Mouse (Mus musculus): ENCODE data around the gene Pim3. TPM values are rescaled to one million over a fixed set of nuclear protein-coding genes. Genes with fewer than 3 reads are reported as not detected.

Gene Pim3
- polyA plus RNA-seq, 1 experiment from 2014 or later, result 30.1 TPM

- Histone ChIP-seq H3K27ac (ENCODE audit: low read depth, low read length) (no peak overlapping the region), H3K4me3 (ENCODE audit: low read depth, low read length) (no peak overlapping the region), H3K36me3 (ENCODE audit: control insufficient read depth, insufficient read depth, low read length) (peaks cover 12% of the 10 kb centered on the region), H3K9me3 (ENCODE audit: control insufficient read depth, low read length) (no peaks in the 10 kb centered on the region), H3K9ac (ENCODE audit: low read length) (no peak overlapping the region), H3K27me3 (ENCODE audit: control insufficient read depth, insufficient read depth, low read length) (no peaks in the 10 kb centered on the region), H3K4me1 (ENCODE audit: control insufficient read depth, insufficient read depth, low read length) (peaks cover 26% of the 10 kb centered on the region), H3K4me2 (no peak overlapping the region)
- no peak for ATAC-seq (ENCODE audit: low FRiP score)
- DNase-seq (ENCODE audit: low spot score, missing footprints), result no peak
- 94% methylated on average over 3 of the region's 3 CpGs for WGBS
These were observed 1.2 kb upstream of the Pim3 start for GRCm38 (mm10) chr15:88860781-88861180.

GRCm38 (mm10) chr15:88862881-88863694 lies 1.1 kb downstream of the Pim3 start:
- DNase-seq (ENCODE audit: low spot score, missing footprints) (peak; percentile 93), ATAC-seq (ENCODE audit: low FRiP score) (peak; percentile 28)
- Histone ChIP-seq H3K4me2 (peak overlapping the region; percentile 97), H3K27me3 (ENCODE audit: control insufficient read depth, insufficient read depth, low read length) (no peaks in the 10 kb centered on the region), H3K9ac (ENCODE audit: low read length) (peak overlapping the region; percentile 83), H3K36me3 (ENCODE audit: control insufficient read depth, insufficient read depth, low read length) (peaks cover 12% of the 10 kb centered on the region), H3K4me3 (ENCODE audit: low read depth, low read length) (peak overlapping the region; percentile 87), H3K4me1 (ENCODE audit: control insufficient read depth, insufficient read depth, low read length) (peaks cover 26% of the 10 kb centered on the region), H3K9me3 (ENCODE audit: control insufficient read depth, low read length) (no peaks in the 10 kb centered on the region), H3K27ac (ENCODE audit: low read depth, low read length) (peak overlapping the region; percentile 96)
- under 1% methylated on average over 97 of the region's 98 CpGs for WGBS

- ATAC-seq (ENCODE audit: low FRiP score), result peak; percentile 64
- peak overlapping the region; percentile 83 for H3K9ac ChIP-seq (ENCODE audit: low read length)
- H3K27ac ChIP-seq (ENCODE audit: low read depth, low read length), result peak overlapping the region; percentile 44; the same call in 1 of the 2 replicates
- H3K36me3 ChIP-seq (ENCODE audit: control insufficient read depth, insufficient read depth, low read length), result peaks cover 12% of the 10 kb centered on the region
- H3K4me2 ChIP-seq, result peak overlapping the region; percentile 97
- peak overlapping the region; percentile 87 for H3K4me3 ChIP-seq (ENCODE audit: low read depth, low read length)
- H3K27me3 ChIP-seq (ENCODE audit: control insufficient read depth, insufficient read depth, low read length), result no peaks in the 10 kb centered on the region
- peaks cover 26% of the 10 kb centered on the region for H3K4me1 ChIP-seq (ENCODE audit: control insufficient read depth, insufficient read depth, low read length)
- WGBS, result under 1% methylated on average over 33 of the region's 39 CpGs
- no peaks in the 10 kb centered on the region for H3K9me3 ChIP-seq (ENCODE audit: control insufficient read depth, low read length)
- DNase-seq (ENCODE audit: low spot score, missing footprints), result no peak
These were observed 1.8 kb downstream of the Pim3 start for GRCm38 (mm10) chr15:88863695-88864231.

GRCm38 (mm10) chr15:88864270-88865030 lies 2.5 kb downstream of the Pim3 start:
- 51% methylated on average over 22 of the region's 22 CpGs for WGBS
- ATAC-seq (ENCODE audit: low FRiP score), result peak; percentile 6; the same call in 1 of the 2 replicates
- peaks cover 26% of the 10 kb centered on the region for H3K4me1 ChIP-seq (ENCODE audit: control insufficient read depth, insufficient read depth, low read length)

GRCm38 (mm10) chr15:88865061-88865460 lies 3.1 kb downstream of the Pim3 start:
- no peak for ATAC-seq (ENCODE audit: low FRiP score)
- Histone ChIP-seq H3K4me2 (no peak overlapping the region), H3K36me3 (ENCODE audit: control insufficient read depth, insufficient read depth, low read length) (peaks cover 12% of the 10 kb centered on the region), H3K4me1 (ENCODE audit: control insufficient read depth, insufficient read depth, low read length) (peaks cover 26% of the 10 kb centered on the region), H3K27me3 (ENCODE audit: control insufficient read depth, insufficient read depth, low read length) (no peaks in the 10 kb centered on the region), H3K27ac (ENCODE audit: low read depth, low read length) (no peak overlapping the region), H3K4me3 (ENCODE audit: low read depth, low read length) (no peak overlapping the region), H3K9me3 (ENCODE audit: control insufficient read depth, low read length) (no peaks in the 10 kb centered on the region), H3K9ac (ENCODE audit: low read length) (no peak overlapping the region)
- no peak for DNase-seq (ENCODE audit: low spot score, missing footprints)
- 92% methylated on average over 14 of the region's 14 CpGs for WGBS

More at GRCm38 (mm10) chr15:88864270-88865030, 2.5 kb downstream of the Pim3 start:
- peak overlapping the region; percentile 83 for H3K9ac ChIP-seq (ENCODE audit: low read length)
- no peaks in the 10 kb centered on the region for H3K27me3 ChIP-seq (ENCODE audit: control insufficient read depth, insufficient read depth, low read length)
- H3K4me3 ChIP-seq (ENCODE audit: low read depth, low read length), result peak overlapping the region; percentile 87
- DNase-seq (ENCODE audit: low spot score, missing footprints), result no peak
- H3K9me3 ChIP-seq (ENCODE audit: control insufficient read depth, low read length), result no peaks in the 10 kb centered on the region
- H3K36me3 ChIP-seq (ENCODE audit: control insufficient read depth, insufficient read depth, low read length), result peaks cover 12% of the 10 kb centered on the region
- H3K4me2 ChIP-seq, result peak overlapping the region; percentile 97
- peak overlapping the region; percentile 25; the same call in 1 of the 2 replicates for H3K27ac ChIP-seq (ENCODE audit: low read depth, low read length)

GRCm38 (mm10) chr15:88865888-88866695 lies 4.1 kb downstream of the Pim3 start:
- Histone ChIP-seq H3K27ac (ENCODE audit: low read depth, low read length) (no peak overlapping the region), H3K4me2 (no peak overlapping the region), H3K9ac (ENCODE audit: low read length) (no peak overlapping the region), H3K9me3 (ENCODE audit: control insufficient read depth, low read length) (no peaks in the 10 kb centered on the region), H3K36me3 (ENCODE audit: control insufficient read depth, insufficient read depth, low read length) (peaks cover 12% of the 10 kb centered on the region), H3K4me3 (ENCODE audit: low read depth, low read length) (no peak overlapping the region), H3K27me3 (ENCODE audit: control insufficient read depth, insufficient read depth, low read length) (no peaks in the 10 kb centered on the region), H3K4me1 (ENCODE audit: control insufficient read depth, insufficient read depth, low read length) (peaks cover 26% of the 10 kb centered on the region)
- WGBS, result 92% methylated on average over 4 of the region's 4 CpGs
- no peak for DNase-seq (ENCODE audit: low spot score, missing footprints)
- no peak for ATAC-seq (ENCODE audit: low FRiP score)

- Histone ChIP-seq H3K4me3 (ENCODE audit: low read depth, low read length) (no peak overlapping the region), H3K4me2 (no peak overlapping the region), H3K27ac (ENCODE audit: low read depth, low read length) (no peak overlapping the region), H3K4me1 (ENCODE audit: control insufficient read depth, insufficient read depth, low read length) (peaks cover 22% of the 10 kb centered on the region), H3K36me3 (ENCODE audit: control insufficient read depth, insufficient read depth, low read length) (peaks cover 12% of the 10 kb centered on the region), H3K9me3 (ENCODE audit: control insufficient read depth, low read length) (no peaks in the 10 kb centered on the region), H3K27me3 (ENCODE audit: control insufficient read depth, insufficient read depth, low read length) (no peaks in the 10 kb centered on the region), H3K9ac (ENCODE audit: low read length) (no peak overlapping the region)
- ATAC-seq (ENCODE audit: low FRiP score) (no peak), DNase-seq (ENCODE audit: low spot score, missing footprints) (no peak)
- 61% methylated on average over 7 of the region's 7 CpGs for WGBS
These were observed 5.0 kb downstream of the Pim3 start for GRCm38 (mm10) chr15:88866934-88867356.

GRCm38 (mm10) chr15:88867368-88868023 lies 5.5 kb downstream of the Pim3 start:
- Histone ChIP-seq H3K9ac (ENCODE audit: low read length) (no peak overlapping the region), H3K4me2 (no peak overlapping the region), H3K27me3 (ENCODE audit: control insufficient read depth, insufficient read depth, low read length) (no peaks in the 10 kb centered on the region), H3K4me3 (ENCODE audit: low read depth, low read length) (no peak overlapping the region), H3K4me1 (ENCODE audit: control insufficient read depth, insufficient read depth, low read length) (peaks cover 22% of the 10 kb centered on the region), H3K27ac (ENCODE audit: low read depth, low read length) (no peak overlapping the region), H3K36me3 (ENCODE audit: control insufficient read depth, insufficient read depth, low read length) (peaks cover 12% of the 10 kb centered on the region), H3K9me3 (ENCODE audit: control insufficient read depth, low read length) (no peaks in the 10 kb centered on the region)
- DNase-seq (ENCODE audit: low spot score, missing footprints) (no peak), ATAC-seq (ENCODE audit: low FRiP score) (no peak)
- 44% methylated on average over 5 of the region's 5 CpGs for WGBS

Data from midbrain, embryonic 11.5 days (tissue).